Mouse (Mus musculus) ES-Bruce4 (cell line): ENCODE data around the gene Mycbp.

Experiments
- EP300 ChIP-seq: IDR thresholded peaks from 2 replicates; pipeline ENCODE4 v1.6.1; 2011; ENCODE audit warnings: low read depth, low read length; ENCODE audit not compliant: insufficient read depth
- POLR2A ChIP-seq: IDR thresholded peaks from one replicate; pipeline ENCODE4 v1.8.1; 2011; ENCODE audit warnings: low read length; ENCODE audit not compliant: insufficient read depth

GRCm38 (mm10) chr4:123860621-123861020, 44.0 kb upstream of the Mycbp start:
- no peak for TF ChIP-seq EP300
- TF ChIP-seq POLR2A = no peak
